Mouse (Mus musculus) thymus, postnatal 0 days (tissue): ENCODE data around the gene AY761184. TPM values are rescaled to one million over a fixed set of nuclear protein-coding genes. Genes with fewer than 3 reads are reported as not detected.
"Not testable (repeated sequence)": the region's sequence is repeated elsewhere in the genome, so short reads cannot be mapped to it uniquely, and the experiment has no call there.

Experiments used
- DNase-seq: peaks from one replicate; pipeline ENCODE4 v3.0.0-alpha.2; 2015; ENCODE audit warnings: low spot score
- polyA plus RNA-seq: library from polyadenylated mRNA; unstranded; fragments of >200 nt; fragmentation: Nextera tagmentation; extraction: Ambion mirVana; gene quantifications from 2 replicates; pipeline ENCODE4 v1.2.1, GENCODE M21; 2015

Gene AY761184
- 0.48 TPM in 1 of 2 replicates, not detected in the other for polyA plus RNA-seq

- DNase-seq, result not testable (repeated sequence)
Measured at GRCm38 (mm10) chr8:21703545-21703944, at the start of gene AY761184. Gene AY761184, minus strand, starts transcription at chr8:21703645.

GRCm38 (mm10) chr8:21665497-21665896, 37.9 kb downstream of the AY761184 start, which contains the start of gene Defa34:
Gene Defa34, plus strand, starts transcription at chr8:21665797.
- DNase-seq, result not testable (repeated sequence)

GRCm38 (mm10) chr8:21655480-21655879, 48.0 kb downstream of the AY761184 start, which contains the start of gene Defa17:
Gene Defa17, plus strand, starts transcription at chr8:21655780.
- DNase-seq, result not testable (repeated sequence)

Other genes with a start within 250 kb of the AY761184 start
- 0.68 and 1.3 TPM in 2 replicates for gene Gm7849, start 247.1 kb downstream of the AY761184 start, polyA plus RNA-seq
- gene Defa20, start 194.4 kb downstream of the AY761184 start, polyA plus RNA-seq, result 0.41 TPM in 1 of 2 replicates, not detected in the other
- gene Defa32, start 174.6 kb downstream of the AY761184 start, polyA plus RNA-seq, result 0.41 TPM in 1 of 2 replicates, not detected in the other
- not detected in 2 replicates for gene Defa37, start 138.3 kb downstream of the AY761184 start, polyA plus RNA-seq
- gene Defa28, start 120.6 kb downstream of the AY761184 start, polyA plus RNA-seq, result not detected in 2 replicates
- gene Gm7861, start 109.1 kb downstream of the AY761184 start, polyA plus RNA-seq, result not detected in 2 replicates
- not detected in 2 replicates for gene Defa26, start 85.5 kb downstream of the AY761184 start, polyA plus RNA-seq
- gene Defa17, start 47.9 kb downstream of the AY761184 start, polyA plus RNA-seq, result not detected in 2 replicates
- not detected in 2 replicates for gene Defa34, start 37.8 kb downstream of the AY761184 start, polyA plus RNA-seq
- 0.59 and 0.77 TPM in 2 replicates for gene Defa24, start 30.8 kb upstream of the AY761184 start, polyA plus RNA-seq
- gene Defb50, start 119.9 kb upstream of the AY761184 start, polyA plus RNA-seq, result 0.41 TPM in 1 of 2 replicates, not detected in the other
- gene Defb2, start 136.3 kb upstream of the AY761184 start, polyA plus RNA-seq, result not detected in 2 replicates
- gene Defb10, start 155.3 kb upstream of the AY761184 start, polyA plus RNA-seq, result not detected in 2 replicates
- gene Defb9, start 181.8 kb upstream of the AY761184 start, polyA plus RNA-seq, result not detected in 2 replicates
- gene Defb11, start 202.8 kb upstream of the AY761184 start, polyA plus RNA-seq, result not detected in 2 replicates
- gene Defb15, start 229.1 kb upstream of the AY761184 start, polyA plus RNA-seq, result not detected in 2 replicates
- not detected in 2 replicates for gene Defb35, start 234.7 kb upstream of the AY761184 start, polyA plus RNA-seq
- not detected in 2 replicates for gene Defb13, start 243.1 kb upstream of the AY761184 start, polyA plus RNA-seq